Mouse (Mus musculus) mouse trophoblast stem cell (cell line): ENCODE results near the gene Cdh26.

ENCODE experiments used
- in situ Hi-C, 2 experiments: fragments of 300-500 bp; cut with MseI, MboI; formaldehyde crosslinking; loops; 2 replicates in 1 of 2; 3 replicates in 1 of 2; pipeline ENCODE4 v1.15.1; 2025

The Cdh26 gene

GRCm38 (mm10) chr2:178437311-178437710, 7.0 kb downstream of the Cdh26 start:
- in situ Hi-C loops = no loop called here

DNA sequence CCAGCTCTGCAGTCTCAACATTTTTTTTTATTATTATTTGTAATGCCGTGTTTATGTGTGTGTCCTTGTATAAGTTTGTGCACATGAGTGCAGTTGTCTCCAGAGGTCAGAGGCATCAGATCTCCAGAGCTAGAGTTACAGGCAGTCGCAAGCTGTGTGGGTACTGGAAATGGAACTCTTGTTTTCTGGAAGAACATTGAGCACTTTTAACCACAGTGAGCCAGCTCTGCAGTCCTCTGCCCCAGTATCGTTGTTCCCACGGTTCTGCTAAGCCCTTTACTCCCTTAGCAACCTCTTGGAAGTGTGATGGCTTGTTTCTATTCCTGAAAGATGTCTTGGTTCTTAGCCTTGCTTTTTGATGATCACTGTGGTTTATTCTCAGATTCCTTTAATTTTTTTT, 19.1 kb downstream of the Cdh26 start:
- in situ Hi-C loops = no loop called here

- in situ Hi-C loops = no loop called here
Observed at GRCm38 (mm10) chr2:178450236-178450635, 19.9 kb downstream of the Cdh26 start.

DNA sequence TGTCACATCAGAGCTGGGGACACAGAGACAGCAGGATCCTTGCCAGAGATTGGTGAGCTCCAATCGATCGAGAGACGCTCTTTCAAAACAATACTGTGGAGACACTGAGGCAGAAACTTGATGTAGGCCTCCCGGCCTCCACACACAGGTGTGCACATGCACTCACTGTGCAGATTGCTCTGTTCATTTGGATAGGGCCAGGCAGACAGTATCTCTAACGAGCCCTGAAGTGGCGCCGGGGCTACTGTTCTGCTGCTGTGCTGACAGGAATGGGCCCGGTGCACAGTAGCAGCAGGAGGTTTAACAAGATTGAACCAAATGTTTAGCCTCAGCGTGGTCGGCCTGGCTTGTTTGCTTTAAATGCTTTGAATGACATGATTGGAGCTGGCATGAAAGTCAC, 20.6 kb downstream of the Cdh26 start:
- in situ Hi-C loops = no loop called here

- in situ Hi-C loops = no loop called here
Observed at GRCm38 (mm10) chr2:178454664-178455516, 24.6 kb downstream of the Cdh26 start.

DNA sequence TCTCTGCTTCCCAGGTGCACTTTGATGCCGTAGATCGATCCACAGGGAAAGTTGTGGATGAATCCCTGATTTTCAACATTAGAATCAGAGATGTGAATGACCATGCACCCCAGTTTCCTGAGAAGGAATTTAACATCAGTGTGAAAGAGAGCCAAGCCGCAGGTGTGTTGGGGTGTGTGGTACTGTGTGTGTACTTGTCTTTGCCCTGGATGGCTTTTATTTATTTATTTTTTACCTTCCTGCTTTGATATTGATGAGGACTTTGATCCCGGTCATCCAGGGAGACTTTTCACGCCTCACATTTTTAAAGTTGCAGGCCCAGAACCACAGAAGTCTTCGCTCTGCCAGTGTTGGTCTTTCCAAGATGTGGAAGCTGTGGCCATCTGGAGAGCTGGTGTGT, 27.1 kb downstream of the Cdh26 start:
- in situ Hi-C loops = no loop called here

GRCm38 (mm10) chr2:178460353-178460752, 30.0 kb downstream of the Cdh26 start:
- in situ Hi-C loops = no loop called here

DNA sequence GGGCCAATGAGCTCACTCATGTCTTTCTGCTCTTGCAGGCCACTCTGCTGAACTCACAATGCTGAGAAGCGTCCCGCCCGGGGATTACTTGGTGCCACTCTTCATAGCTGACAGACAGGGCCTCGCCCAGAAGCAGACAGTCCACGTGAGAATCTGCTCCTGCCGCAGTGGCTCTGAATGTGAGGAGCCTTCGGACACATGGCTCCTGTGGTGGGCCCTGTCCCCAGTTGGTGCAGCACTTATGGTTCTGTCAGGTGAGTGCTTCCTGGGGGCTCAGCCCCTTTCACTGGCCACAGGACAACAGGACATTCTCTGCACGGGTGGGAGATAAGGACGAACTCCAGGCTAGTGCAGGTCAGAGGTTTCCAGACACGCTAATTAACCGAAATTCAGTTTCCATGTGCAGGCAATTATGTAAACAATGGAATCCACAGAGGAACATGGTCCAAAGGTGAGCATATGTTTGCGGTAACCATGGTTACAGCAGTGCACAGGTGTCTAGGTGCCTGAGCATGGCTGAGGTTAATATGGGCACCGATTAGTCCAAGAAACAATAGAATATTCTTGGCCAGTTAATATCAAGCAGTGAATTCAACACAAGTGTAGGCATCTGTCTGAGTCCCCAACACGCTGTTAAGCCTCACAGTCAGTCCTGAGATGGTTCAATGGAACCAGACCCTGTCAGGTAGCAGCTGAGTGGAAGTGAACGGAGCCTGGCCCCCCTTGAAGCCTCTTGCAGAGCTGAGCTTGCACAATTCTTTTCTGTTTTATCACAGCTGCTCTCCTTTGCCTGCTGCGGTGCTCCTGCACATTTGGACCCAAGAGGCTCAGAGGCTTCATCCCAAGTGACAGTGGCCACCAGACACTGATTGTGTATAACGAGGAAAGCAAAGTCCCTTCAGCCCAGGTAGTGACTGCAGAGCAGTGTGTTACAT, 41.5 kb downstream of the Cdh26 start:
- in situ Hi-C loops = no loop called here

GRCm38 (mm10) chr2:178473916-178474315, 43.6 kb downstream of the Cdh26 start:
- in situ Hi-C loops = no loop called here

GRCm38 (mm10) chr2:178477228-178477627, 46.9 kb downstream of the Cdh26 start:
- in situ Hi-C loops = no loop called here

DNA sequence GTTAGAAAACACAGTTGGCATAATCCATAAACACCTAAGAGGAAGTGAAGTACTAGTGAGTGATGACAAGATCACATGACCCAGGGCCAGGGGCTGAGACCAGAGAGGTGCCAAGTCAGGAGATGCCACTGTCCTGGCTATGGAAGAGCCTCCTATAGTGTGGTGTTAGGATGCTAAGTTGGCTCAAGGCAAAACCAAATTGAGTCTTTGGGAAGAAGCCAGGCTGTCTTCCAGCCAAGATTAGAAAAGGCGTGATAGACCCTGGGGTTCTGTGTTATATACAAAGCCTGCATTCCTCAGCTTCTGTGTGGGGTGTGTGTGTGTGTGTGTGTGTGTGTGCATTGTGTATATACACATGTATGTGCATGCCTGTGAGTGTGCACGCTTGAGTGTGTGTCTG, 48.7 kb downstream of the Cdh26 start:
- in situ Hi-C loops = no loop called here

DNA sequence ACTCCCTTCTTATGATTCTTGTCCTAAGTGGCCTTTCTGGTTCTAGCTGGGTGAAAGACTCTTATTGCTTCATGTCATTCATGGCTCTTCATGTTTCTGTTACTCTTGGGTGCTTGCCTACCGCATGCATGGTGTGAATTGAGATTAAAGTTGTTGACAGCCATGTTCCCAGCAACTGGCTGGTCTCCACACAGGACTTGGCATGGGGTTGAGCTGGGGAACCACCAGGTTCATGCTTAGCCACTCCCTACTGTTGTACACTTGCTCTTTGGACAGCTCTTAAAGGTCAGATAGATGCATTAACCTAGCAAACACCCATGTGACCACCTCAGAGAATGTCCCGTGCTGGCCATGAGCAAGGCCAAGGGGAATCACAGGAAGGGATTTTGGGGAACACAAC, 50.6 kb downstream of the Cdh26 start:
- in situ Hi-C loops = no loop called here

DNA sequence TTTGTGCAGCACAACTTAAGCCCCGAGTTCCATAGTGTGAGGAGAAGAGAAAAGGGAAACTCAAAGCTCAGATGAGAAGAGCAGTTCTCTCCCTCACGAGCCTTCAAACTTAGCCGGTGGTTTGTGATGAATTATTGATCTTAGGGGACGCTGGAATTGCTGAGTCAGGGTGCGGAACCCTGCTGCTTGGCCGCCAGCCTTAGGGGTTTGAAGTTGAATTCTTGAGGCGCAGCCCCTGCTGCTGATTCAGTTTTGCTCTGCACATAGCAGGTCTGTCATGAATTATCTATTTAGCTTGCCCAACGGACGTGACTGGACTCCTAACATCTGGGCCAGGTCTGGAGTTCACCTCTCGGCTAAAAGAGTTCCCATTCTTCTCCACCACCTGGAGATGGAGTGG, 53.1 kb downstream of the Cdh26 start:
- in situ Hi-C loops = no loop called here

DNA sequence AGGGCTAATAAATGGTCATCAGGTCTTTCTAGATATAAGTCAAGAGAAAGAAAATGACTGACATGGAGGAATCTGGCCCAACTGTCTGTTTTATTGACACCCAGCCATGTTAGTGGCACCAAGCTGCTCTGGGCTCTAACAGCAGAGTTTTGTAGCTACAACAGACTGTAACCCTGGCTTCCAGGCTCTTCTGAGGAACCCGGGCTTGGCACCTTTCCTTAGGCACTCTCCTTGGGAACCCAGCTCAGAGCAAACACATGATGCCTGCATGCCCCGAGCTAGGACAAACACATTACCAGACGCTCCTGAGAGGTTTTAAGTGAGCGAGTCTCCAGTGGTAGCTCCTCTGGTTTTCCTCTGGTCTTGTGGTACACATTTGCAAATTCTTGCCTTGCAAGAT, 57.9 kb downstream of the Cdh26 start:
- in situ Hi-C loops = no loop called here

DNA sequence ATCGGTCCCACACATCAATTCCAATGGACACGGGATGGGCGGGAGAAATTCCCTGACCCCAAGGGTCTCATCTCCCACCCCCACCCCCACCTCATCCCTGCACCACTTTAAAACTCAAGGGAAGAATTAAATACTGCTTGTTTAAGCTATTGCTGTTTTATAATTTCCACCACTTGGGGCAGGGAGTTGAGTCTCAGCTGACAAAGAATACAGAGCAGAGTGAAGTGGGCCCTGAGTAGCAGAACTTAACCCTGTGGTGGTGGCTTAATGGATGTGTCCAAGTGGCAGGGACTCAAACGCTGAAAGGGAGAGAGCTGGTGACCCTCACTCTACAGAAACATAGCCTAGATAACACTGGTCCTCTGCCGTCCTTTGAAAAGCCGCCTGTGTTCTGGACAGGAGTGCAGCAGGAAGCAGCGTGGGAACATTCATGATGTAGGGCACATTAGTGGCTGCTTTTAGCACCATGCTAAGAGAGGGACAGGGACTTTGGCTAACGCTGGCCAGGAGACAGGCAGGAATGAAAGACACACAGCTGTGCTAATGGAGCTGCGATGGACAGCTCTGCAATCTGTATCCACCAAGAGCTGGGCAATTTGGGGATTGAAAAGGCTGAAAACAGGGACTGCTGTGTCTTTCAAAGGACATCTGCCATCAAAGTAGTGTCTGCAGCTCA, 60.1 kb downstream of the Cdh26 start:
- in situ Hi-C loops = no loop called here

GRCm38 (mm10) chr2:178494066-178494465, 63.7 kb downstream of the Cdh26 start:
- in situ Hi-C loops = no loop called here

DNA sequence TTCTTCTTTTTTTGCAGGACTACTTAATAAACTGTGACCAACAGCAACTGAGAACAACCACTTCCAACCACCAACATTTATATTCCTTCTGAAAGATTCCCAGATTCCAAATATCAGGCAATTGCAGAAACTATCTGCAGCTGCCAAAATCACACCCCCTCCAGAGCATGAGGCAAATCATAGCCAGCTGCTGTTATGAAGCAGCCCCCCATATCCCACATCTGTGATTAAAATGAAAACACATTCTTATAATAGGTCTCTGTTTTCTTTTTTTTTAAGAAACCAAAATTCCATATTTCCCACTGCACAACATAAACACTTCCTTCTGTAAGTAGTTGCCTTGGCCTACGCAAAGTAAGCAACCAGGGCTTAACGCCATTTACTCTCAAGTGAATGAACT, 65.5 kb downstream of the Cdh26 start:
- in situ Hi-C loops = no loop called here

DNA sequence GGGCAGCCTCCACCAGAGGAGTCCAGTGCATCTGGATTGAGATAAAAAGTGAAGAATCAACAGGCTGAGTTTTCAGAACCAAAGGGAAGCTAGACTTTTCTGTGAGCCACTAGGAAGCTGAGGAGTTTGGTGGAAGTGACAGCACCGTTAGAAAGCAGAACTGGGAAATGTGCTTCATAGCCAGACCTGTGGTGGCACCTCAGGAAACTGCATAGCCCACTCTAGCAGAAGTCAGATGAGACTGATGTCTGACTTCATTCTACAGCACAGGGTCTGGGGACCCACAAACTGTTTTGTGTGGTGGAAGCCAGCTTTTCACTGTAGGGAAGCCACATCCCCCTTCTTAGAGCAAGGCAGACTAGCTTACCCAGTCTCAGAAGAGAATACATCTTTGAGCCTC, 67.6 kb downstream of the Cdh26 start:
- in situ Hi-C loops = no loop called here

GRCm38 (mm10) chr2:178498409-178498808, 68.1 kb downstream of the Cdh26 start:
- in situ Hi-C loops = no loop called here

DNA sequence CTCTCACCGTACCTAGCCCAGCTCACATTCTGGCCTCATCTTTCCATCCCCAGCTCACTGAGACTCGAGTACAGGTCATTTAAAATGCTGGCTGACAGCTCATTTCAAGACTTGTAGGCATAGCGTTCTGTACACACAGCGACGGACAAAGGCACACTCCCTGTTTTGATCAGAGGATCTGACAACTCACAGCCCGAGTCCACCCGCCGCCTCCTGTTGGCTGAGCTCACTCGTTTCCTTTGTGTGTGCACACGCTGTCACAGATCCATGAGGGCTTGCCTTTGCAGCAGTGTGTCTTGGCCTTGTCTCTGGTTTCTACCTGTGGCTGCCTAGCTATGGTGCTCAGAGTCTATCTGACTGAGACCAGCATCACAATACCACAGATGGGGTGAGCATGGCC, 72.1 kb downstream of the Cdh26 start:
- in situ Hi-C loops = no loop called here

DNA sequence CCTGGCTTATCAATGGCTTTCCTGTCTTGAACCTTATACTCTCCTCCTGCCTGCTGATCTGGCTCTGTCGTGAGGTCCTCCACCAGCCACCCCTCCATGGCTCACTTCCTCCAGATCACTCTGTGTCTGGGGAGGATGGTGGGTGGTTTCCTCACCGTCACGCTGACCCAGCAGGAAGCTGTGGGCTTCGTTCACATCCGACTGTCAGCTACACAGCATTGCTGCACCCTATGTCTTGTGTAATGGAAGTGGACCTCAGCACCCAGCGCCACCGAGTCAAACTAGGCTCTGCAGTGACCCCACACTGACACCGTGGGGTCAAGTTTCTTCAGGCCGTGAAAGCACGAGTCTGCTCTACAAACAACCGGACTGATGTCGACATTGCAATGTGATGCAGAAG, 75.7 kb downstream of the Cdh26 start:
- in situ Hi-C loops = no loop called here

DNA sequence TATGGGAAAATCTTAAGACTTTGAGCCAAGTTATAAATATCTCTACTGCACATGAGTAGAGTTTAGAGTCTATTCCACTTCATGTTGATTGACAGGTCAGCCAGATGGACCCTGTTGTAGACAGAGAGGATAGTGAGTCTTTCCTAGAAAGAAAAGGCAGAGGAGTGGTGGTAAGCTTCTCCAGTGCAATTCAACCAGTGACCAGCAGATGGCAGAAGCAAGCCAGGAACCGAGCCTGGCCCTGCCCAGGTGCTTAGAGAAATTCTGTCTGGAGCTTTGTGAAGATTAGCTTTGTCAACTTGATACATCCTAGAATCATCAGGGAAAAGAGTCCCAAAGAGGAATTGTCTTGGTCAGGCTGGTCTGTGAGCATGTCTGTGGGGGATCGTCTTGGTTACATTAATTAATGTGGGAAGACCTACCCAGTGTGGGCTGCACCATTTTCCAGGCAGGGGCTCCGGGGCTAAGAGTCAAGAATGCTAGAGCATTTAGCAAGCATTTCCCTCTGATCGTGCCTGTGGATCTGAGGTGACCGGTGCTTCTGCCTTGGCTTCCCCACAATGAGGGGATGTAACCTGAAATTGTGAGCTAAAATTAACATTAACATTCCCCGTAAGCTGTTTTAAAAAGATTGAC, 77.2 kb downstream of the Cdh26 start:
- in situ Hi-C loops = no loop called here
